Mouse (Mus musculus): ENCODE data around the gene Mlxip.
A peak's percentile ranks its signal among the peaks of the same experiment; 100 is the strongest.

Gene Mlxip

DNA sequence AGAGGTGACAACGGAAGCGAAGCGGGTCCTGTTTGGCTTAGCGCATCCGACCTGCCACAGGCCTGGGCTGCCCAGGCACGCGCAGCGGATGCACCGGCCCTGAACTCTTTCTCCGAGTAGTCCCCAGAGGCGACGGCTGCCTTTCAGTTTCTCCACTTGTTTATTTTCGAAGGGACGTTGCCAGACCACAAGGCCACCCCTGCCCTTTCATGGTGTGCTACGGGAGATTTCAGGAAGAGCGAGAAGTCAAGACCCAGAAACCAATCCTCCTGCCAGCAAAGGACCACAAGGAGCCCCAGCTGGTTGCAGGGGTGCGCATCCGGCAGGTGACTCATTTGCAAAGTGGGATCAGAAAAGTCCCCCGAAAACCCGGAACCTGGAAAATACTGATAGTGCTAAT is 12.6 kb upstream of the Mlxip start:
- peak; percentile 74 for DNase-seq (ENCODE audit: inconsistent ontology term)

DNA sequence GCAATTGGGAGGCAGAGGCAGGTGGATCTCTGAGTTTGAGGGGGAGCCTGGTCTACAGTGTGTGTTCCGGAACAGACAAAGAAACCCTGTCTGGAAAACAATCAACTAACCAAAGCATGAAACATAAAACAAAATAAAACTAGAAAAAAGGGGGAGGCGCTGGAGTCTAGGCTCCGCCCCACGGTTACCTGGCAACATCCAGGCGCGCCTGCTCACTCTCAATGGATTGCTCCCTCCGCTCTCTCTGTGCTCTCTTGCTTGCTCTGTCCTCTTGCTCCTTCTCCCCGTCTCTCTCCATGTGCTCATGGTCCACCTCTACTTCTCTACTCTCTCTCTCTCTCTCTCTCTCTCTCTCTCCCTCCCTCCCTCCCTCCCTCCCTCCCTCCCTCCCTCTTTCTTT is 11.9 kb upstream of the Mlxip start:
- no peak for DNase-seq (ENCODE audit: inconsistent ontology term)

DNA sequence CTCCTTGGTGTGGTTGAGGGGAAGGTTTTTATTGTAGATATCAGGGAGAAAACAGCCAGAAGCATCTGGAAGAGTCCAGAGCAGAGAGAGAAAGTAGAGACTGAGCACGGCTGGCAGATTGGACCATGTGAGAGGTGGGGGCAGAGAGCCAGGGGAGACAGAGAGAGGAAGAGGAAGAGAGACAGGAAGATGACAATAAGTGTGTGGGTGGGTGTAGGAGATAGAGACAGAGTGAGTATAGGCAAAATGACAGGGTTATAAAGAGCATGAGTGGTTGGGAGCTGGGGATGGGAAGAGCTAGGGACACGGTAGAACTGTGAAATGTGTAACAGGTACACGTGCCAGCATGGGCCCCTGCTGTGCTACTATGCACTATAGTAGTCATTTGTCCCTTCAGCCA is 6.1 kb upstream of the Mlxip start:
- DNase-seq (ENCODE audit: inconsistent ontology term) = no peak

DNA sequence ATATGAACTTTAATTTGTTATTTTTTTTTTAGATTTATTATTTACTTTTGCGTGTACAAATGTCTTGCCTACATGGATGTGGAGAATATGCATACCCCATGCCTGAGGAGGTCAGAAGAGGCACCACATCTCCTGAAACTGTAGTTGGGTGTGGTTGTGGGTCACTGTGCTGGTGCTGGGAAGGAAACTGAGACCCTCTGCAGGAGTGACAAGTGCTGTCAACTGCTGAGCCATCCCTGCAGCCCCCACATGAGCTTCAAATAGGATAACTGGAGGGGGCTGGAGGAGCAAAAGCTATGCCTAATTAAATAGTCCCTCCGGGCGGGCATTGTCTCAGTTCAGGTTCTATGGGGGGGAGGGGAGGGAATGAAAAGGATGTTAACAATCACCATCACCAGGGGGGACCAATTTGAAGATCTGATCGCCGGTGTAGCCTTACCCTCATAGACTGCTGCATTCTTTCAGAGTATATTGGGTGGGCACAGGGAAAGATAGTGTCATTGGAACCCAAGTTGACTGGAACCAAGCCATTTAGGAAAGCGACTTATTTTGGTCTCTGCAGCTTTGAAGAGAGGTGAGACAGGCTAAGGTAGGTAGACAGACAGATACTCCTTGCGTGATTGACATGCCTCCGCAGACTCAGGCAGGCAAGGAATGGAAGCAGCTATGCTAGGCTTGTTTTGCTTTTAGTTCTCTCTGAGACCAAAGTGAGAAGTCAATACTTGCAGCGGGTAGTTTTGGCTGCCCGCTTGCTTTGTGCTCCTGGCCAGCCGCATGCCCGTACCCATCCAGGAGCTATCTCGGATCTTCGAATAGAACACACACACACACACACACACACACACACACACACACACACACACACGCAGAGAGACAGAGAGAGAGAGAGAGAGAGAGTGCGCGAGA is 3.8 kb upstream of the Mlxip start:
- no peak for DNase-seq (ENCODE audit: inconsistent ontology term)

DNA sequence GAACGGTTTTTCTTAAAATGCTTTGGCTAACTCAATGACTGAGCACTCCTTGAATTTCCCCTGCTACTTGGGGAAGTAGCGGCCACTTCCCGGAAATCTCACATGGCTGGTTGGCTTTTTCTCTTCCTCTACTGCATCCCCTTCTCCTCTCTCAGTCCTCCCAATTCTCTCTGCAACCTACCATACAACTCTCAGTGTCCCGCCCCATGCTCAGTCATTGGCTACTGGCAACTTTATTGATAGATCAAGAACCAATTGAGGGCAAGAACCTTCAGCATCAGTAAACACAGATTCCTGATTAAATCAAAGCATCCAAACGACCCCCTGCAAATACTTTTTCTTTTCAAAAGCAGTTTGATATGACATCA is 3.2 kb upstream of the Mlxip start:
- DNase-seq (ENCODE audit: inconsistent ontology term) = peak; percentile 76

GRCm38 (mm10) chr5:123393786-123394302 is 754 bp upstream of the Mlxip start:
- DNase-seq (ENCODE audit: inconsistent ontology term) = no peak

- peak; percentile 37 for DNase-seq (ENCODE audit: inconsistent ontology term)
Measured at GRCm38 (mm10) chr5:123394957-123395881, 621 bp downstream of the Mlxip start.

- DNase-seq (ENCODE audit: inconsistent ontology term) = no peak
Measured at GRCm38 (mm10) chr5:123396901-123397464, 2.4 kb downstream of the Mlxip start.

GRCm38 (mm10) chr5:123397786-123398185 is 3.2 kb downstream of the Mlxip start:
- DNase-seq (ENCODE audit: inconsistent ontology term) = no peak

DNA sequence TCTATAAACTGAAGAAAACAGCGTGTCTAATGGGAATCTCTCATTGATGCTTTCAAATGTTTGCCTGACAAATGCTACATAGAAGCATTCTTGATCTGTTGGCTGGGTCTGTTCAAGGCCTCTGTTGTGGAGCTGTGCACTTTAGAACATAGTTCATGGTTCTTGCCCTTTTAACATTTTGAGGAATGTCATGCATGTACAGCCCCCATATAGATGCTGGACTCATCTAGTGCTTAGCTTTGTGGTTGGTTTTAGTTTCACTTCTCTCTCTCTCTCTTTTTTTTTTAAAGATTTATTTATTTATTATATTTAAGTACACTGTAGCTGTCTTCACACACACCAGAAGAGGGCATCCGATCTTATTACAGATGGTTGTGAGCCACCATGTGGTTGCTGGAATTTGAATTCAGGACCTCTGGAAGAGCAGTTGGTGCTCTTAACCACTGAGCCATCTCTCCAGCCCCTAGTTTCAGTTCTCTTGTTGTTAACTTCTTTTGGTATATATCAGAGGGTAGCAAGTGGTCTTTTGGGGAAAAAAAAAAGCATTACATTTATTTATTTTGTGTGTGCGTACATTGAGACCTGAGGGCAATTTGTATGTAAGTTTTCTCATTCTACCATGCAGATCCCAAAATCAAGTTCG is 4.4 kb downstream of the Mlxip start:
- DNase-seq (ENCODE audit: inconsistent ontology term) = no peak

GRCm38 (mm10) chr5:123404480-123404879 is 9.9 kb downstream of the Mlxip start:
- no peak for DNase-seq (ENCODE audit: inconsistent ontology term)

GRCm38 (mm10) chr5:123406952-123407351 is 12.4 kb downstream of the Mlxip start:
- DNase-seq (ENCODE audit: inconsistent ontology term) = no peak

- peak; percentile 27 for DNase-seq (ENCODE audit: inconsistent ontology term)
Measured at GRCm38 (mm10) chr5:123408176-123408575, 13.6 kb downstream of the Mlxip start.

- DNase-seq (ENCODE audit: inconsistent ontology term) = no peak
Measured at GRCm38 (mm10) chr5:123412193-123412592, 17.6 kb downstream of the Mlxip start.

DNA sequence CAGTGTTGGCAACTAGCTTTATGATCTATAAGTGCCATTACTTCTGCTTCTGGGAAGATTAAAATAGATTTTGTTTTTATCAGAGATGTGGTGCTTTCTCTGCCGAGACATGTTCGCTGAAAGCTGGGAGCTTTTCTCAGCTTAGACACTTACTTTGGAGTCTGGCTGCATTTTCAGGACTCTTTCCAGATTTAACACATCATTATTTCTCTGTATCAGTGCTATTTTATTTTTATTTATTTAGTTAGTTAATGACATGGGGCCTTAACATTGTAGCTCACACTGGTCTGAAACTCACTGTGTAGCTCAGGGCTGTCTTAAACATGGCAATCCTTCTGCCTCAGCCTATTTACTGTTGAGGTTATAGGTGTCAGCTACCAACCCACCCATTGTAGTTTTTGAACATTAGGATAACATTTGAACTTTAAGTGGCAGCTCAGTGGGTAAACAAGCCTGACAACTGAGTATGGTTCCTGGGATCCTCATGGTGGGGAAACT is 19.3 kb downstream of the Mlxip start:
- DNase-seq (ENCODE audit: inconsistent ontology term) = no peak

DNA sequence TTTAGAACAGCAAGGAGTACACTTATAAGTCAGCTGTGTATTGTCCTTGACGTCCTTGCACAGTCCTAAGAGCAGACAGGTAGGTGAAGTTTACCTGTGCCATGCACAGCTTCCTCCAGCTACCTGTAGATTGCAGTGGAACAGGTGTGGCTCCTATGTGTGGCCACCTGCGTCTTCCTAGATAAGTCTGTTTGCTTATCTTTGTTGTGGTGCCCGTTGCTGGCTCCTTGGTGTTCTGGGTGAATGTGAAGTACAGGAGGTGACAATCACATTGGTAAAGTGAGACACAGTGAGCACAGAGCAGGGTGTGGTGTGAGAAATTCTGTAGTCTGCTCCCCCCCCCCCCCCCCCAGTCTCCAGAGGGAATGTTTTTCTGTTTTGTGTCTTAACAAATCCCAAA is 21.6 kb downstream of the Mlxip start:
- no peak for DNase-seq (ENCODE audit: inconsistent ontology term)

- peak; percentile 78 for DNase-seq (ENCODE audit: inconsistent ontology term)
Measured at GRCm38 (mm10) chr5:123416566-123417518, 22.2 kb downstream of the Mlxip start.

DNA sequence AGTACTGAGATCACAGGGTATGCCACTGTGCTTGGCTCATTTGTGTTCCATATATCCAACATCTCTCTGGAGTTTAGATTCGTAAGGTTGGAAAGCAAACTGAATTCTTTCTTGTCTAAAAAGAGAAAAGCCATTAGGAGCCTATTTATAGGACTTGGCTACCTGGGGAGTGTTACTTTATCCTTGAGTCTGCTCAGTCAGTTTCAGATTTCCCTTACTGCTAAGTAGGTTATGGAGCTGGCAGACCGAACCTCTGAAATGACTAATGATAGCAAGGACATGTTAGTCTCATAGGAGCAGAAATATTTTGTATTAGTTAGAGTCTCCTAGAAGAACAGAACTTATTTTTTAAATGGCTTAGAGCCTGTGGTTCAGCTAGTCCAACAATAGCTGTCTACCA is 29.3 kb downstream of the Mlxip start:
- peak; percentile 38 for DNase-seq (ENCODE audit: inconsistent ontology term)

- no peak for DNase-seq (ENCODE audit: inconsistent ontology term)
Measured at GRCm38 (mm10) chr5:123427556-123427955, 33.0 kb downstream of the Mlxip start.
